Mouse (Mus musculus) neutrophil, adult 59 days (primary cell): ENCODE measurements around the gene Kcnv2. TPM values are rescaled to one million over a fixed set of nuclear protein-coding genes. Genes with fewer than 3 reads are reported as not detected.

Experiments
- total RNA-seq, 2 experiments: library from RNA; stranded (reverse); gene quantifications; 1 replicate in 1 of 2; 2 replicates in 1 of 2; pipeline ENCODE4 v1.2.4; 2023

The Kcnv2 gene
- not detected for total RNA-seq

DNA sequence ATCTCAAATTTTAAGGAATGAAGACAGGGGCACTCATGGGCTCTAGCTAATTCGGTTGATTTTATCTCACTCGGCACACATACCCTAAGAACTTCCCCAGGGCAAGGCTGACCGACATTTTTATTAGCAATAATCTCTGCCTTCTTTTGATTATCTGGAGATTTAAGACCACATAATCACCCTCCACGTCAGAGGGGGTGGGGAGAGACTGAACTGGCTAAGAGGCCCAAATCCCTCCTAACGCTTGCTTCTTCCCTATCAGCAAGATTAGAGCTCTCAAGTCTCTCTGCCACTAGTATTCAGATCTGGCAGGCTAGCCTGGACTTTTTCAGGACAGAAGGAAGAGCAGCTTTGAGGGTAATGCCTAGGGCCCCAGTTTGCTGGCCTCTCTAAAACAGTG is at the start of gene Kcnv2:
Kcnv2 (plus strand) TSS at position 308 of the 400 bp plus-strand sequence.

Other genes starting within 250 kb of the Kcnv2 start
- under 1 TPM in 1 of 2 experiments, not detected in 1; 0.07 TPM for gene Vldlr, start 106.1 kb upstream of the Kcnv2 start, total RNA-seq
- 10 to 100 TPM; 25.7 to 41.8 TPM for gene Pum3, start 107.2 kb downstream of the Kcnv2 start, total RNA-seq